Mouse (Mus musculus): ENCODE measurements around the gene Slc2a12.

Gene Slc2a12

DNA sequence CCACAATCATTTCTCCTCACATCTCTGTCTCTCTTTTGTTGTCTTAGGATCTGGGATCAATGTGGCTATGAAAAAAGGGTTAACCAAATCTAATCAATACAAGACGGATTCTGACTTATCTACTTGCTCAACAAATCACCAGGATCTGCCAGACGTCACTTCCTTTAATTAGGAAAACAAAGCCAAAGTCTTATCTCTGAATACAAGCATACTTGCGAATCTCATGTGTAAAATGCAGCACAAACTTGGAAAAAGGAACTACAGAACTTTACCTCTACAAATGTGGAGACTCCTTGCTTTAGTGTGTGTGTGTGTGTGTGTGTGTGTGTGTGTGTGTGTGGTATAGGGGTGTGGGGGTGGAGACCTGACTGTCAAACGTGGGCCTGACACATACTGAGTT lies 80.4 kb downstream of the Slc2a12 start:
- intact Hi-C loops (cut with DNase I), result no loop called here

DNA sequence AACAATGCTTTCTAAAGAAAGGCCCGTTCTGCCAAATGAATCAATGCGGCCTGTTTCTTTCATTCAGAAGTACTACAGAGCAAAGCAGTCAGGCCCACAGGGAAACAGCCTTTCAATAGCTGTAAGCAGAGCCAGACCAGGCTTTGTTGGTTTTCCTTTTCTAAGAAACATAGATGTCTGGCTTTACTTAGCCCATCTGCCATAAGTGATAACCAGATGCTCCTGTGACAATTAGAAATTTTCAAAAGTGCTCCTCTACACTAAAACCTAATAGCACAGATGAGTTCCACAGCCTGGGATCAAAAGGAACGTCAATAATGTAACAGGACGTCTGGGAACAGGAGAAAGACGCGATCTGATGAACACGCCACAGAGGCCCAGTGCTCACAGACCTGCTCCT lies 81.5 kb downstream of the Slc2a12 start:
- intact Hi-C loops (cut with DNase I), result no loop called here

DNA sequence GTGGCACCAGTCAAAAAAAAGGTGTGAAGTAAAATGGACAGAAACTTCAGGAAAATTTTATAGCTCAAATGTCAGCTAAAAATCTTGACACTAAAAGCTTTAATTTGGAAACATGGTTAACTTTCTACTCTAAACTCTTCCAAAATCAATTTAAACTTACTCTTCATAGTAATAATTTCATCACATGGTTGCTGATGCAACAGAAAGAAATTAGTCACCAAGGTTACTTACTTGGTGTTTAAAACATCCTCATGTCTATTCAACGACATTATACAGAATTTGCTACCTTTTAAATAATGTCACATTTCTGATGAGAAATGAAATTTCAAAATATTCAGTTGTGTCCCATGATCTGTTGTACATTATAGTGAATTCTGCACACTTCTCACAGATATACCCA lies 83.4 kb downstream of the Slc2a12 start:
- intact Hi-C loops (cut with DNase I), result no loop called here

DNA sequence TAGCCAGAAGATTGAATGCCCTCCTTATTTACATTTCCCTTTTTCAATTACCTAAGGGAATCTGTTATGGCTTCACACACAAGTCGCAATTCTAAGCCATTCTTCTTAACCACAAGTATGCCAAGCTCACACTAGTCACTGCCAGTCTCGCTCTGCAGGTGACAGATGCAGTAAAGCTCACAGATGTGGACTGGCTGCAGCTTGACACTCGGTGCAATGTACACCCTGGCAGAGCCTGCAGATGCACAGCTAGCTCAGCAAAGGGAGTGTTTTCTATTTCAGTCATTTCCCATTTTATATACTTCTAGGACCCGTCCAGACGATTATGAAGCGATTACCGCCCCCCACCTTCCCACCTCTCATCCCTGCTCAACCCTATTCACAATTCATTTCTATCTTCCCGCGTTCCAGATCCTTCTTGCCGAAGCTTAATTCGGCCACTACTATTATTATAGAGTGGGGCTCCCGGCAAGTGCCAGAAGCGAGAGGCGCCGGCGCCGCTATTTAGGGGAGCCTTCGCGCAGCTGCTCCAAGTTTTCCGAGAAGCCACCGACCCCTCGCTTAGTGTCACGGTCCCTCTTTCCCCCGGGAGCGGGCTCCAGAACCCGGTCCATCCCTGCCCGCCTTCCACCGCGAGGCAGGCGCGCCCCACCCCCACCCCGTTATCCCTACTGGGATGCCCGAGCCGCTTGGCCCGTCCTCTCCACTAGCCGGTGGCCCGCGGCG lies 85.6 kb downstream of the Slc2a12 start:
- intact Hi-C loops (cut with DNase I), result no loop called here

DNA sequence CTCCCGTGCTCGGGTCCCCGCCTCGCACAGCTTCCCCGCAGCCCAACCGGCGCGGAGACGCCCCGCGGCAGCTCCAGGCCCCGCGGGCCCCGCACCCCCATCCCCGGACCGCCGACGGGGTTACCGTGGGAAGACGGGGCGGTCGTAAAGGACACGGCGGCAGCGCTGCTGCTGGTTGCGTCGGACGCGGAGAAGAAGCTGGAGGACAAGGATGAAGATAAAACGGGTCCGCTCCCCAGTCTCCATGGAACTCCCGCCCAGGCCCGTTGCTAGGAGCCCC lies 86.1 kb downstream of the Slc2a12 start:
- intact Hi-C loops (cut with DNase I), result no loop called here

DNA sequence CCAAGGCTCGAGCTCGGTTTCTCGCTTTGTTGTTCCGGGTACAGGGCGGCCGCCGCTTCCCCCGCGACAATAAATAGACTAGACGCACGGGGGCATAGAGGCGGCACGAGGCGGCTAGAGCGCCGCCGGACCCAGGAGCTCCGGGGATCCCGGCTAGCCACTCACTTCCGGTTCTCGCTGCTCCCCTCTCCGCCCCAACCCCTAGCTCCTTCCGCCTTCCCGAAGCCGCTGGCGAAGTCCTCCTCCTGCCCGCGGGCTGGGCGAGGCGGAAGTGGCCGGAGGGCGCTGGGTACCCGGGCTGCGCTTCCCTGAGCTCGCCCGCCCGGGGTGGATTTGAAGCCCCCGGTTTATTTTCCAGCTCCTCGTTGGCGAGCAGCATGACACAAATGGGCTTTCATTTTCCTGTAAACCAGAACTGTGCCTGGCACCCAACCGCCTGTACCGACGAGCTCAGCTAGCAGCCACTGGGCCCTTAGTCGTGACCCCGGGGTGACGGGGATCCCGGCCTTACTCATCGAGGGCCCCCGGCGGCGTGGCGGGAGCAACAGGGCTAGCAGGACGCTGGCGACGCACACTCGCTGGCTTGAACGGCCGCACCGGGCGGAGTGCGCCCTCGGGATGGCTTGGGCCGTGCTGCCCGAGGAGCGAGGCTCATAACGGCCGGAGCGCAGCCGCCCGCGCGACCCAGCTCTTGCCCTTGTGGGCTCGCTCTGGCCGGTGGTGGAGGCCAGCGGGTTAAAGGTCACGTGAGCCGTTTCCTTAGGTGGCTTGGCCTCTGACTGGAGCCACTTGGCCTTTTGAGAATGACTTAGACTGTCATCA lies 86.7 kb downstream of the Slc2a12 start, which contains the start of gene Tbpl1:
Gene Tbpl1 (minus strand): TSS at position 667 of the 822 bp plus-strand sequence.
- intact Hi-C loops (cut with DNase I), result no loop called here

DNA sequence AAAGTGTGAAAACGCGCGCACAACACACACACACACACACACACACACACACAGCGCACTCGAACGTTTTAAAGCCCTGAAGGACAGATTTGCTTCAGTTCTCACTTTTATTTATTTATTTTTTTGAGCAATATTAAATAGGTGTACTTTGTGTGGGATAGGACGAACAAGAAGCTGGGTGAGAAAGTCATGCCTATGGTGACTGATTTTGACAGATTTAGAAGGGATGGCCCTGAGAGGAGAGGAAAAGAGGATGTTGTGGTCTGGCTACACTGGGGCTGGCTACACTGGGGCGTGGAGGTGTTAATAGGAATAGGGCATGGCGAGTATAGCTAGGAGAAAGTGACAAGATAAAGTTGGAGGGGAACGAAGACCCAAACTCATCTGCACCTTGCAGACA lies 87.4 kb downstream of the Slc2a12 start:
- intact Hi-C loops (cut with DNase I), result no loop called here

- intact Hi-C loops (cut with DNase I), result no loop called here
Measured at GRCm38 (mm10) chr10:22745922-22746321, 101.1 kb downstream of the Slc2a12 start.

- intact Hi-C loops (cut with DNase I), result no loop called here
Measured at GRCm38 (mm10) chr10:22746334-22747322, 101.8 kb downstream of the Slc2a12 start.

DNA sequence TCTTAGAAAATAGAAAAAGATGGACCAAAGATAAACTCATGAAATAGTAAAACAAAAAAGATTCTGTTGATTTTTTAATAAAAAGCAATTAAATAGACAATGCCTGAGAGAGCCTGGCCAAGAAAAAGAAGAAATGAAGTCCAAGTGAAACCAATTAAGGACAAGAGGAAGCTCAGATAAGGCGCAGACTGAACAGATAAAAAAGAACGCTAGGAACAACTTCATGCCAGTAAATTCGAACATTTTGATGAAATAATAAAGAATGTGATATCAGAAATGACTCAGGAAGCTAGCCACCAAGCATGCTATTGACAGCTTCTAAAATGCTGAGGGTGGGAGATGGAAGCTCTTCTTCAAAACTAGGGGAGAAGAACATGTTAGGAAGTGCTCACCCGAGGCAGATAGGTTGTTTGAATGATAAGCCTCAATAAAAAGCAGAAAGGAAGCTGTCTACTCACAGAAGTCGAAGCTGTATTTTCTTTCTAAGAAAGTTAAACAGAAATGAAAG lies 106.4 kb downstream of the Slc2a12 start:
- intact Hi-C loops (cut with DNase I), result no loop called here

Small RNA genes lying within 50 kb of the gene (microRNA-seq; reads per million reads assigned to microRNA genes)
- gene Mir7663, result 0 to 0.25 reads per million in 2 experiments
